In genomic region chr5:22291409-22291808, GRCm38 (mm10) we compare ENCODE assay signal across 17 mouse cellular contexts. TPM values are rescaled to one million over a fixed set of nuclear protein-coding genes. Genes with fewer than 3 reads are reported as not detected.
"Had no signal": no experiment of that assay in that cellular context is flagged by ENCODE, and none has a peak within 500 bp of the region (broad histone marks: within the 10 kb centered on the region; RNA-seq: fewer than 3 reads in every experiment).

No protein-coding gene starts in this region.

- DNase-seq: gastrocnemius, postnatal 14 days; gastrocnemius, postnatal 36 days; heart, adult 11 months; heart, adult 2 months; heart, postnatal 14 days; heart, postnatal 36 days; kidney, adult 11 months; kidney, adult 2 months; kidney, adult 9 months; kidney, postnatal 14 days; kidney, postnatal 36 days; layer of hippocampus, adult 9-11 months; layer of hippocampus, postnatal 36 days; liver, embryonic 13.5 days had no signal

- ATAC-seq: hindbrain, postnatal 0 days; intestine, embryonic 16.5 days had no signal

RNA-seq across cellular contexts. Expression of gene Reln, which starts 53.1 kb away (rescaled TPM):
- total RNA-seq: hematopoietic stem cell, adult 5-6 weeks had no signal
